Mouse (Mus musculus) spleen, postnatal 4 days (tissue): ENCODE results near the gene Nfkb2.
A peak's percentile ranks its signal among the peaks of the same experiment; 100 is the strongest.

ENCODE experiments used
- DNase-seq, 2 experiments: peaks; one replicate each; pipeline ENCODE4 v3.0.0; 2022; ENCODE audit warnings: low spot score in 2 of 2

Gene Nfkb2

DNA sequence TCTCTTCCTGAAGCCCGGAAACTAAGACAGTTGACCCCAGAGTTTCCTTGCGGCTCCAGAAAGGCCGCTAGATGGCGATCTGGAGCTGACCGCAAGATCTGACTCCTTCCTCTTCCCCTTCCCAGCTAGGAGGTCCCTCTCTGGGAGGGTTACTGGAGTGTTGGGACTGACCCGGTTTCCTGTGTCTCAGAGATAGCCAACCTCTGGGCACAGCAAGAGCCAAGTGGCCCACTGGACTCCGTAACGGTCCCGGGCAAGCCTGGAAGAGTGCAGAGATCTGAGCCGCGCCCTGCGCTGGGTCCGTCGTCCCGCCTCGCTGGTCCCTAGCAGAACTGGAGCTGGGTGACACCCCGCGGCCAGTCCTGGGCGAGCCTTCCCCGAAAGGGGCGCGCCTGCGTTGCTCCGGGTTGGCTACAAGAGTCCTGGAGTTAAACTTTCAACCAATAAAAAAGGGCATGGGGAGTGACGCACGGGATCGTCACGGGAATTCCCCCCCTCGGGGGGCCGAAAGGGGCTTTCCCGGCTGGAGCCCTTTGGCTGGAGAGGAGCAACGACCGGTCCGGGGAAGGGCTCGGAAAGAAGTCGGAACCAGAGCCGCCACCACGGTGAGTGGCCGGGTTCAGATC, at the start of gene Nfkb2:
Gene Nfkb2 (plus strand): TSS at position 105 of the 626 bp plus-strand sequence.
- DNase-seq, result peak; percentile 92 to 95

DNA sequence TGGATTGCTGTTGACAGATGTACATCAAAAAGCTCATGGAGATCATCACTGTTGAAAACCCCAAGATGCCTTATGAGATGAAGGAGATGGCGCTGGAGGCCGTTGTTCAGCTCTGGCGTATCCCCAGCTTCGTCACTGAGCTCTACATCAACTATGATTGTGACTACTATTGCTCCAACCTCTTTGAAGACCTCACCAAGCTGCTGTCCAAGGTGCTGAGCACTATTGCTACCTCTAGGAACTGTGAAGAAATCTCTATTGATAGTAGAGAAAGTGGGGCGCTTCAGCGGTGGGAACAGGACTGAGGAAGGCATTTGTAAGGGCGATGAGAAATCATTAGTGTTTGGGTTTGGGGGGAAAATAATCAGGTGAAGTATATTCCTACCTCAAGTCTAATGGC, 39.4 kb upstream of the Nfkb2 start:
- no peak for DNase-seq

DNA sequence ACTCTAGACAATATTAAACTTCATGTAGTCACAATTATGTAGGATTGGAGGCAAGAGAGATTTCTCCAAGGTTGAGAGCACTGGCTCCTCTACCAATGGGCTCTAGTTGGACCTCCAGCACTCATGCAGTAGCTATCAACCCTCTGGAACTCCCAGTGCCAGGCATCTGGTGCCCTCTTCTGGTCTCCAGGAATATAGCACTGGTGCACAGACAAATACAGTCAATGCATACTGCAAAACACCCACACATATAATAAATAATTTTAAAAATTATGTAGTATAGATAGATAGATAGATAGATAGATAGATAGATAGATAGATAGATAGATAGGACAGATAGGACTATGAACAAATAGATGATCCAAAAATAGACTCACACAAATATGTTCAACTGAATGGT, 28.8 kb upstream of the Nfkb2 start:
- no peak for DNase-seq

DNA sequence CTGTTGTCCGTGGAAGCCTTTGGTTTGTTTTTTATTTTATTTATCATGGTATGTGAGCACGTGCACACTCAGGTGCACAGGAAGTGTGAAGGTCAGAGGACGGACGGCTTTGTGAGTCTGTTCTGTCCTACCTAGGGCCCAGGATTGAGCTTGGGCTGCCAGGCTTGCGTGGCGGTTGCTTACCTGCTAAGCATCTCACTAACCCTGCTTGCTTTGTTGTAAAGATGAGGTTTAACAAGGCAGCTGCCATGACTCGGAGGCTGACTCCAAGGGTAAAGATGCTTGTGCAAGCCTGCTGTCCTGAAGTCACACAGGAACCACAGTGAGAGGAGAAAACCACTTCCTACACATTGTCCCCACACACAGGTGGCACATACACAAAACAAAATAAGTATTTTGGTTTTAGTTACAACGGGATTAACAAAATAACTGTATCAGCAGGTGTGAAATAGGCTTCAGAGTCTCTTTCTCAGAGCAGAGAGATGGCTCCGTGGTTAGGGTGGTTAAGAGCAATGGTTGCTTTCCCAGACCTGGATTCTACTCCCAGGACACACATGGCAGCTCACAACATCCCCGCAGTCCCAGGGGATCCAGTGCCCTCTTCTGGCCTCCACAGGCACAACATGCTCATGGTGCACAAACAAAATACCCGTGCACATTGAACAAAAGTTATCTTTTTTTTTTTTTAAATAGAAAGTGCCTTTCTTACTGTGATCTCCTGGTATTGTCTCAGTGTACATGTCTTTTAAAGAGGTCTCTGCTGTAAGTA, 21.9 kb upstream of the Nfkb2 start:
- DNase-seq, result no peak

DNA sequence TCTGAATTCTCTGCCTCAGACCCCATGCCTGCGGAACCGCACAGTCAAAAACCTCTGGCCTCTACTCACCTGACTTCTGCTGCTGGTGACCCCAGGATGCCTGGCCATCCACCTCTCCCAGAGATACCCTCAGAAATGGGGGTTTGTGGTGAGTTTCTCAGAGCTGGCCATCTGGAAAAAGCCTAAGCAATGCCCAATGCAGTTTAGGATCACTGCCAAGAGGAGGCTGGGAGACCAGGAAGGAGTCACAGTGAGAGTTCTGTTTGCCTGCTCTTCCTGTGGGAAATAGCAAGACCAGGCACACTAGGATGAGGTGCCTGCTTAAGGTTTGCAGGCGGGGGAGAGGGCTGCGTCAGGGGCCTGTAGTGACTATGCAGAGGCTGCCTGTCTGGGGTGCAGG, 19.4 kb upstream of the Nfkb2 start:
- no peak for DNase-seq

DNA sequence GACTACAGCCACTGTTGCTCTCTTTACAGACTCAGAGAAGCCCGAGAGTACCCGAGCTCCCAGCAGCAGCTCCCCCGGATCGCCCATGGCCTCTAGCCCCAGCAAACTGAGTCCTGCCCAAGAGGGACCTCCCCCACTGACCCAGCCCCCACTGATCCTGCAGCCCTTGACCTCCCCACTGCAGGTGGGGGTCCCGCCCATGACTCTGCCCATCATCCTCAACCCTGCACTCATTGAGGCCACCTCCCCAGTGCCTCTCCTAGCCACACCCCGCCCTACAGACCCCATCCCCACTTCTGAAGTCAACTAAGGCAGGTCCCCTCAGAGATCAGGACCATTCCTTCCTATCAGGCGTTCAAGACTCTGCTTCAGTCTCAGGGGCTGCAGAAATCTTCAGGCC, 18.5 kb upstream of the Nfkb2 start:
- DNase-seq, result no peak

DNA sequence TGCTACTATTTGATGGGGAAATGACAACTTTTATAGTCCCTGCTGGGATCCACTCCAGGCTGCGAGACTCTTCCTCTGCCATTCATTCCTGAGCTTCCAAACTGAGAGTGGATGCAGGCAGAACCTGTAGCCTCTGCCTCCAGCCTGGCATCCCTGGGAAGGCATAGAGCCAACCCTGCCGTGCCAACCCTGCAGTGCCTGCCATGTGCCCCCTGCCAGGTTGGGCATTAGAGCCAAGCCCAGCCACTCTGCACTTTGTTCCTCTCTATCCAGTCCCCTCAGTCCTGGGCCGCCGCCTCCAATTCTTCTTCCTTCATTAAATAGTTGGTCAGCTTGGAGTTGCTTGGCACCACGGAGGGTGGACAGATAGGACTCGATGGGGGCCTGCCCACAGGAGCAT, 18.1 kb upstream of the Nfkb2 start:
- DNase-seq, result no peak

DNA sequence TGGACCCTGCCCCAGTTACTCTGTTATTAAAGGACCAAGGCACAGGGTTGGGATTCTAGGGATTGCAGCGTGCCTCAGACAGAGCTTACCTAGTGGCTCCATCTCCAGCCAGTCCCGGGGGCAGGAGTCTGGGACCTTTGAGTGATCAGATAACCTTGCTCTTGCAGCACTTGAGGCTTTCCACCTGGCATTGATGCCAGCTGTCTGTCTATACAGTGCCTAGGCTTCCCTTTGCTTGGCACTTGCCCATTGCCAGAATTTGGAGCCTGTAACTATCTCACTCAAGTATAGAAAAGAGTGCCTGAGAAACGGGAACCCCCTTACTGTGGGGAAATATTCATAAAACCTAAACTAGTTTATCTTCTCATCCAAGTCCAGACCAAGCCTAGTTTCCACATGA, 17.2 kb upstream of the Nfkb2 start:
- no peak for DNase-seq

DNA sequence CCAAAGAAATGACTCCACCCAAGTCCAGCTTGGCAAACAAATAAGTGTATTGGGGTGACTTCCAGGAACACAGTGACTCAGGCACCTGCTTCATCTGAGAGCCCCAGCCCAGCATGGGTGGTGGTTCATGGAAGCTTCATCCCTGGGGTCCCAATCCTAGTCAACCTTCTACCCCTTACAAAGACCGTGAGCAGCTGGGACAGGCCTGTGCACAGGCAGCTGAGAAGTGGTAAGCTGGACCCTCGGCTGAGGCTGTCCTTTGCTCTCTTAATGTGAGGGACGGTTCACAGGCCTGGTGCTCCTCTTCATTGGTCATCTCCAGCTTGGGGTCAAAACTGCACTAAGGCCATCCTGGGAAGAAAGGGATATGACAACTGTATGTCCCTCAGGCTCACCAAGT, 16.6 kb upstream of the Nfkb2 start:
- no peak for DNase-seq

DNA sequence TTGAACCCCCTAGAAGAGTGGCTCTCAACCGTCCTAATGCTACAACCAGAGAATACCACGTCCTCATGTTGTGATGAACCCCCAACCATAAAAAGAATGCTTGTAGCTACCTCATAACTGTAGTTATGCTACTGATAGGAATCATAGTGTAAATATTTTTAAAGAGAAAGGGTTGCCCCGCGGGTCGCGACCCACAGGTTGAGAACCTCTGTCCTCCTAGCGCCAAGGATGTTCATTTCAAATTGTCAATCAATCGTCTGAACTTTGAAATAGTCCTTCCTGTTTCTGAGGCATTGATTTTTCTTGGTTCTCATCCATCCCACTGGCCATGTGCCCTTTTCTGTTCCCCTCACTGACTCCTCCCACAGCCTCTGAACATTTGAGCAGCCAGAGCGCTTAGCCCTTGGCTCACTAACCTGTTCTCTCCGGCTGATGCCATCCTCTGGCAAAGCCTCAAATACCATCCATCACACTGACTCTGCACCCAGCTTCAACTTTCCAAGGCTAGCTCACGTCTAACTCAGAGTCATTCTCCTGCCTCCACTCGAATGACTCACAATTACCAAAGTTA, 13.5 kb upstream of the Nfkb2 start:
- DNase-seq, result no peak

DNA sequence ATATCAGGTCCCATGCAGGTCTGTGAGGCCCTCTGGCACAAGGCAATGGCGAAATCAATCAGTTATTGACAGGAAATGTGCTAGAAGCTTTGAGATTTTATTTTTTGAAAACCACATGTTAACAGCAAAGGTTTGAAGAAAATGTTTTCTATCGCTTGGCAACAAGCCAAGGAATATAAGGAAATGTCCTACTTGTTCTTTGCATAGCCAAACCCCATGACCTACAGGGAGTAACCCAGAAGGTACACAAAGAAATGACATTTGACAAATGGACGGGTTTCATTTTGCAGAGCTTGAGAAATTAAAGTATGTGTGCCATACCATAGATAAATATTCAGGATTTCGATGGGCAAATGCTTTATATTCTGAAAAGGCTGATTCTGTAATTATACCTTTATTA, 7.2 kb upstream of the Nfkb2 start:
- DNase-seq, result no peak

DNA sequence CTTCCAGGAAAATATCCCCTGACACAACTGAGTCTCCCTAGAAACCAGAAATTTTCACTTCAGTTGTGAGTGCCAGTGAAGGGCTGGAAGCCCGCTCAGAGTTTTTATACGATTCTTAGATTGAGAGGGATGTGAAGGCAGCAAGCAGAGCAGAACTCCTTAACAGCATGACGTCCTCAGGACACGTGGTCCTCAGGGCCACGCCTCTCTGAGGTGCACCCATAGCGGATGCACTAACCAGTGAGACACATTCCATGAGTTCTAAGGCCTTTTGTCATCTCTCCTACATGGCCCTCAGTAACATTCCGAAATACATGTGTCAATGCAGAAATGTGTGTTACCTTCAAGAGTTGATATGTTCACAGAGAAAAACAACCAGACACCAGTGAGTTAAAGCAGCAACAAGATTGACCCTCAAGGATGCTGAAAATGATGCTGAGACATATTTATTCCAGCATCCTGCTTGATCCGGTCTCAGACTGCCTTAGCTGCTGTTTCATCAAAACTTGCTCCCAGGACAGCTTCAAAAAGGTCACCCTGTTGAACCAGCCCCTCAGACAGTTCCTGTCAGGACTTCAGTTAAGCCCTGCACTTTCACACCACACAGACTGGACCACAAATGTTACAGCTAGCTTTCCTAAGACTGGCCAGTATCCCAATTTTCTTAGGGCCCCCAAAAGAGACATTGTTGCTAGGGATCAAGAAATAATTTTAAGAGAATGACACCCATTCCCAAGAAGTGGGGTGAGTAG, 3.6 kb upstream of the Nfkb2 start:
- no peak for DNase-seq

DNA sequence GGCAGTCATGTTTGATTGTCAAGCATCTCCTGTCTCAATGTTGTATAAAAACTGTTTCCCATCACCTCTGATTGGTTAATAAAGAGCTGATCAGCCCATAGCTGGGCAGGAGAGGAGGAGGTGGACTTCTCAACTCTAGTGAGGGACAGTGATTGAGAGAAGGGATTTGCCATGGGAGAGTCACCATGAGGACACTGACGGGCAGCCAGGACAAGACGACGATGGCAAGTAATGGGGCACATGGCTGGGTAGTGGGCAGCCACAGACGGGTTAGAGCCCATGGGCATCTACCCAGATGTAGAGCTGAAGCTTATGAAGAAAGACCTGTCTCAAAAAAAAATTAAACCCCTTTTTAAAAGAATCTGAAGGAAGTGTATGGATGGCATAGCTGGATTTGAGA, 1.6 kb upstream of the Nfkb2 start:
- DNase-seq, result peak in 1 of 2 experiments; percentile 49

DNA sequence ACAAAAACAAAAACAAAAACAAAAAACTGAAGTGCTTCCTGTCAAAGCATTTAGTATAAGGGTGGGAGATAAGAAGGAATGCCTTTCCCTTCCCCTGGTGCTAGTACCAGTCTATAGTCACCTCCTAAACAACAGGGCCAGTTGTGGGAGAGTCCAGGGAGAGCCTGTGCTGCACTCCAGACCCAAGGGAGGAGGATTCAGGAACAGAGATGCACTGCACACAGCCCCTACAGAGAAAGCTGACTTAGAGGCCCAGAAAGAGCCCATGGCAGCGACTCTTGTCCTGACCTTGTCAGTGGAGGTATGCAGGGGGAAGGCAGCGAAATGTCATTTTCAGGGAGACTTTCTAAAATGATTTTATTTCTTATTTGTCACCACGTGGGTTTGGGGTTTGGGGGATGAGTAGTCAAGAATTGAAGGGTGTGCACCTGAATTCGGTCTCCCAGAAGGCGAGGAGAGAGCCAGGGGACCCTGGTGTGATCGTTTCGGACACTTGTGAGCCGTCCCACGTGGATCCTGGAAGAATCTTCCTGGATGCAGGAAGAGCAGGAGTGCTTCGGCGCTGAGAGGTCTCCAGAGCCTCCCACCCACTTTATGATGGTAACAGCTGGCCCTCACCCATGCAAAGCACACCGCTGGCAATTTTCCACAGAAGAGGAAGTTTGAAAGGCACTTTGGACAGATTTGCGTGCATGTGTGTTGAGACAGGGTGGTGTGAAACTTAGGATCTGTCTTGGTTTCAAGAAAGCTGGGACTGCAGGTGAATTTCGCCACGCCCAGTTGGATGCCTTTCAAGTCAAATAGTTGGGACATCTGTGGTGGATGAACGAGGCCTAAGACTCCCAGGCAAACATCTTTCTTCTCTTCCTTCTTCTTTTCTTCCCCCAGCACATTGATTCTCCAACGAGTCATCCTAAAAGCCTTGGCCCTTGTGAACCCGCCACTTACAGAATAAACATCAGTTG, 587 bp upstream of the Nfkb2 start:
- peak in 1 of 2 experiments; percentile 55 for DNase-seq

DNA sequence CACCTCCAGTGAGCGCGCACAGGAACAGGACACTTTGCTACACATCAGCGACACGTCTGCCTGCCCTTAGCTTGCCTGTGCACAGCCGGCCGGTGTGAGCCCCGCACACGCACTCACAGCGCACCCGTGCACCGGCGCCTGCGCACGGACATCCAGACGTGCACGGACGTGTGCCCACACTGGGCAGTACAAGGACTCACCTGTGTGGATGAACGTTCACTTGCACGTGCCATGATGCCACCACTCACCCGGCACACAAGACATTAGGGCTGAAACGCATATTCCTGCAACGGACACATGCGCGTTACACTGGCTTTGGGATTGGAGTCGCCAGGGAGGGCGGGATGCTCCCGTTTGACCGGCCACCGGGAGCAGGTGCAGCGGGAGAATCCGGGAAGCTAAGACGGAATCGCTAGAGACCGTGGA, 801 bp downstream of the Nfkb2 start:
- DNase-seq, result peak in 1 of 2 experiments; percentile 46

DNA sequence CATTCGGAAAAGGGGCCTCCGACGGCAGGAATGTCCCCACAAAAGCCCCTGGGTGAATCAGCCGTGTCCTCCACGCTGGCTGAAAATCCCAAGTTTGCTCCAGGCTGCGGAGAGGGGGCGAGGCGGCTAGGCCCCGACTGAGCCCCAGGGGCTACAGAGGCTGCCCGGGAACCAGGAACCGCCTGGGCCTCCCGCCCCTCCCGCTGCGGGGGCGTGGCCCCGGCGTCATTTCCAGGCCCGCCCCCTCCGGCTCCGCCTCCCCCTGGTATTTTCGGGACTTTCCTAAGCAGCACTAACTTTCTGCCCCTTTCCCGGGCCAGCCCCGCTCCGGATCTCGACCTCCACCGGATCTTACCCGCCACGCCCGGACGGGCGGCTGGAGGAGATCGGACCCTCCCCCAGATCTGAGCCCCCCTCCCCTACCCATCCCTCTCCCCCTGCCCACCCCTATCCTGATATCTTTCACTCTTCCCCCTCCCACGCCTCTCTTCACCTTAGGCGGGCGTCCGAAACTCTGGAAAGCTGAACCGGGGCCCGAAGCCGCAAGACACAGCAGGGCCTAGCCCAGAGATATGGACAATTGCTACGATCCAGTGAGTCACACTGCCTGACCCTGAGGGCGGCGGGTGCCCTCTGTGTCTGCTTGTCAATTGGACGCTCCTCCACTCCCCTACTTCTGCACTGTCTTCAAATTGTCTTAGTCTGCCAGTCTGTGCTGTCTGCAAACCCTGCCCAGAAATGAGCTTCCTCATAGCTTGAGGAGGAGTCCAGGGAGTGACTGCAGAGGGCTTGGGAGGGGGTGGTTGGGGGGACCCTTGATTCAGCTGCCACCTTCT, 1.5 kb downstream of the Nfkb2 start:
- peak; percentile 91 to 95 for DNase-seq

DNA sequence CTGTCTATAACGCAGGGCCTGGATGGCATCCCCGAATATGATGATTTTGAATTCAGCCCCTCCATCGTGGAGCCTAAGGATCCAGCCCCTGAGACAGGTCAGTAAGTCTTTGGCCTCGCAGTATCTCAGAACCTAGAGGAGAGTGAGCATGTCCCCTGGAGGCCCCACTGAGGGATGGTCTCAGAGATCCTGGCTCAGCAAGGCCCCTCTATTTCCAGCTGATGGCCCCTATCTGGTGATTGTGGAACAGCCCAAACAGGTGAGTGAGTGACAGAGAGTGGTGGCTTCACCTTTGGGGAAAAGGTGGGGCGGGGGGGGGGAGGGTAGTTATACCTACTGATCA, 2.1 kb downstream of the Nfkb2 start:
- DNase-seq, result peak; percentile 11 to 62

DNA sequence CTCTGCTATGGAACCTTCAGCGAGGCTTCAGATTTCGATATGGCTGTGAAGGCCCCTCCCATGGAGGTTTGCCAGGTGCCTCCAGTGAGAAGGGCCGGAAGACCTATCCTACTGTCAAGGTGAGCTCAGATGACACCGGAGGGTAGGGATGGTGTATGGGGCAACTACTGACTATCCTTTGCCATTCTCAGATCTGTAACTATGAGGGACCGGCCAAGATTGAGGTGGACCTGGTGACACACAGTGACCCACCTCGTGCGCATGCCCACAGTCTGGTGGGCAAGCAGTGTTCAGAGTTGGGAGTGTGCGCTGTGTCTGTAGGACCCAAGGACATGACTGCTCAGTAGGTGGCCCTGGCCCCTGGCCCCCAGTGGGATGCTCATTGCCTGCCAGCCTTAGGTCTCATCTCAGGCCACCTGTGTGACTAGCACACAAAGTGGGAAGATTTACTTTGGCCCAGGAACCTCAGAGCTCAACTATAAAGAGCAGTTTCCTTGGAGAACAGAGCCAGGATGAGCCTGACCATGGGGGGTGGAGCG, 2.7 kb downstream of the Nfkb2 start:
- DNase-seq, result peak; percentile 12 to 64

DNA sequence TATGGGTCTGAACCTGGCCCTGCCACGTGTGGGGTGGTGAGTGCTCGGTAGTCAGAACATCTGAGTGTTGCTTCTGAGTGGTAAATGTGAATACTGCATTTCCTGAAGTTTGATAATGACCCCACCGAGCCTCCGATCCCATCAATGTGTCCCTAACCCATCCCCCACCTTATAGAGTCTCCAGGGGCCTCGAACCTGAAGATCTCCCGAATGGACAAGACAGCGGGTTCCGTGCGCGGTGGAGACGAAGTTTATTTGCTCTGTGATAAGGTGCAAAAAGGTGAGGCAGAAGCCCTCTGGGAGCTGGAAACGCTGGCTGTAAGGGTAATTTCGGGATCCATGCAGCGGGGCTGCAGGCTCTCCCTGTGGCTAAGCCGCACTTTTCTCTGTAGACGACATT, 3.7 kb downstream of the Nfkb2 start:
- peak in 1 of 2 experiments; percentile 62 for DNase-seq

DNA sequence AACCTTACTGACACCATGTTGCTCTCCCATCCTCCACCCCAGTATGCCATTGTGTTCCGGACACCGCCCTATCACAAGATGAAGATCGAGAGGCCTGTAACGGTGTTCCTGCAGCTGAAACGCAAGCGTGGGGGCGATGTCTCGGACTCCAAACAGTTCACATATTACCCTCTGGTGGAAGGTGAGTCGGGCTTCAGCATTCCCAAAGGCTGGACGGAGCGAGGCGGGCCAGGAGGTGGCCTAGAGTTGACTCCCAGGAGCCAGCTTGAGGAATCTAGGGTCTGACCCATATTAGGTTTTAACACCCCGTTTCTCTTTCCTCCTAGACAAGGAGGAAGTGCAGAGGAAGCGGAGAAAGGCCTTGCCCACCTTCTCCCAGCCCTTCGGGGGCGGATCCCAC, 4.2 kb downstream of the Nfkb2 start:
- DNase-seq, result peak; percentile 11 to 66
